Mouse (Mus musculus) brain, embryonic 18.5 days (tissue): ENCODE data around the gene Mrpl53.

Experiments
- DNase-seq: peaks from one replicate; pipeline ENCODE4 v3.0.0-alpha.2; 2012; ENCODE audit warnings: low read depth, low spot score

Gene Mrpl53

GRCm38 (mm10) chr6:83108762-83109668, at the start of gene Mrpl53:
Gene Mrpl53 (plus strand): TSS chr6:83109040.
- no peak for DNase-seq

GRCm38 (mm10) chr6:83065995-83066394, 42.8 kb upstream of the Mrpl53 start:
- no peak for DNase-seq

- no peak for DNase-seq
Measured at GRCm38 (mm10) chr6:83066441-83066840, 42.4 kb upstream of the Mrpl53 start.

GRCm38 (mm10) chr6:83068221-83068620, 40.6 kb upstream of the Mrpl53 start:
- no peak for DNase-seq

DNA sequence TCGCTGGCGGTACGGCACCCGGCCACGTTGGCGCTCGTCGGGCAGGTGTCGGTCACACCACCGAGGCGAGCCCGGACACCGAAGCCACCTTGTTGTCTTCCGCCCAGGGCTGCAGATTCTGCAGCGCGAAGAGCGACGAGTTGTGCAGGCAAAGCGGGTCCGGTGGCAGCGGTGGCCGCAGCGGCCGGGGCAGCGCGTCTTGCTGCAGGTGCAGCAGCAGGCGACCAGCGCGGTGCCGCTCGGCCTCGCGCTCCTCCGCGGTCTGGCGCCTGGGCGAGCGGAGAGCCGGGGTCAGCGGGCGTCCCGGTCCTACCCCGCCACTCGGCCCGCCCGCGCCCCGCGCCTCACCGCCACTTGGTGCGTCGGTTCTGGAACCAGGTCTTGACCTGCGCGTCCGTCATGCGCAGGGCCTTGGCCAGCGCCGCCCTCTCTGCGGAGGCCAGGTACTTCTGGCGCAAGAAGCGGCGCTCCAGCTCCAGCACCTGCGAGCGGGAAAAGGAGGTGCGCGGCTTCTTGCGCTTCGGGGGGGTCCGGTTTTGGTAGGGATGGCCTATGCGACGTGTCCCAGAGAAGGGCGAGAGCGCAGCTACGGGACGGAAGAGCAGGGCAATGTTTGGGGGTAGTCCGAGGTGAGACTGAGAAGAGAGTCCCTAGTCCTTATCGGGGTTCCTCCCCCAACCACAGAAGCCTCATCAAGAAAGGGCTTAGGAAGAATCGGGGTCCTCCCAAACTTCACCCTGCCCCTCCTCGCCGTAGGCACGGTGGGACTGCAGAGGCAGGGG, 39.9 kb upstream of the Mrpl53 start:
- DNase-seq: no peak

DNA sequence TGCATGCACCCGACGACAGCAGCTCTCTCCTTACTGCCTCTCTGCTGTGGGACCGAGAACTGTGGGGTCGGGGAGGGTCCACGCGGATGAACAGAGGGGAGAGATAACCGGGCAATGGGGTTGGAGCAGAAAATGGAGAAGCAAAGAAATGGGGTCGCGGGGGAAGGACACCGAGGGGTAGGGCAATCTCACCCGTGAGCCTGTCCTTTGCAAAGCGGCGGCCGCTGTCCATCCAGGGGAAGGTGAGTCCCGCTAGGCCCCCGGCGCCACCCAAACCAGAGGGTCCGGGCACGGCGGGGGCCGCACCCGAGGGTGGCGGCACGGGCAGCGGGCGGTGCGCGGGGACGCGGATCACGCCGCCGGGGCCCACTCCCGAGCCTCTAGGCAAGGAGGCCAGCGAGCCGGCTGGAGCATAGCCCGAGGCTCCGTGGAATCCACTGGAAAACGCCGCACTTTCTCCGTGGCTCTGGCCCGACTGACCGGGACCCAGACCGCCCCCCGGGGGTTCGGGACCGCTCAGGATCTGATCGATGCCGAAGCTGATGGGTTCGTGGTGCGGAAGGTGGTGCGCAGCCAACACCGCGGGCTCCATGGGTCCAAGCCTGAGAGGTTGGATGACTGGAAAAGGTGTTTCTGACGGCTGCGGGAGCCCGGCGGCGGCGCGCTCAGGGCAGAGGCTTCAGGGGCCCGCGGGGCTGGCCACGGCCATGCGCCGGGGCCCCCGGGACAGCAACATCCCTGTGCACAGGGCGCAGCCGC, 39.2 kb upstream of the Mrpl53 start:
- no peak for DNase-seq

- no peak for DNase-seq
Measured at GRCm38 (mm10) chr6:83070247-83070310, 38.8 kb upstream of the Mrpl53 start, which contains the start of gene Tlx2. Gene Tlx2 (minus strand): TSS chr6:83070293.

DNA sequence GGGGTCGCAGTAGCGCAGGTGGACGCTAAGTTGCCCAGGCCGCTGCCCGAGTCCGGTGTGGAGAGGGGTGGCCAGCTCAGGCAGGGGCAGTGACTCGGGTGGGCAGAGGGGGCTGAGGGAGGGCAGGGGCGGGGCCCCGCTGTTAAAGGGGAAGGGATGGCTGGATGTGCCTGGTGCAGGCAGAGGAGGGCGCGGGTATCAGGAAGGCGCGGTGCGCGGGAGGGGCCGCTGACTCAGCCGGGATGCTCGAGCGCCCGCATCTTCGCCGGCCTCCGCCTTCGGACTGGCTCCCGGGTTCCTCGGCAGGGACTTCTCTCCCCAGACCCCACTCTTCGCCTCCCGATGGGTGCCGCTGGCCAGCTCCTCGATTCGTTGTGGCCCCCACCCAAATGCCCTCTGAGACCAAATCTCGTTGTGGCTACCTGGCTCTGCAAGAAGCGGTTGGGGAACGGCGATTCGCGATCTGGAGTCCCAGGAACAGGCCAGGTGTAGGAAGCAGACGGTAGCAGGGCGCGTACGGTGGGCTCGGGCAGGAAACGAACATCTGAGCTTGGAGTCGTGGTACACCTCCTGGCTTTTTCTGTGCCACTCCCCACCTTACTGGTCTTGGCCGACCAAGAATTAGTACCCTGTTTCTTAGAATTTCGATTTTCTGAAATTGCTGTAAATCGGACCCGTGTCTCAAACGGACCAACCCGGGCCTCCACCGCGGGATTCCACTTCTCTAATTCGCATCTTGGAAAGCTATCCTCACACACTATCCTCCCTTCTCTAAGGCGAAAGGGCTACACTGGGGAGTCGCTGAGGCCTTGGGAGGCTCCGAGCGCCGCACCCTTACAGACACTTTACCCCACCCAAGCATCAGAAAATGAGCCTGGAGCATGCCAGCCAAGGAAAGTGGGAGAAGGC, 38.3 kb upstream of the Mrpl53 start:
- no peak for DNase-seq

- DNase-seq: no peak
Measured at GRCm38 (mm10) chr6:83071220-83071619, 37.6 kb upstream of the Mrpl53 start.

DNA sequence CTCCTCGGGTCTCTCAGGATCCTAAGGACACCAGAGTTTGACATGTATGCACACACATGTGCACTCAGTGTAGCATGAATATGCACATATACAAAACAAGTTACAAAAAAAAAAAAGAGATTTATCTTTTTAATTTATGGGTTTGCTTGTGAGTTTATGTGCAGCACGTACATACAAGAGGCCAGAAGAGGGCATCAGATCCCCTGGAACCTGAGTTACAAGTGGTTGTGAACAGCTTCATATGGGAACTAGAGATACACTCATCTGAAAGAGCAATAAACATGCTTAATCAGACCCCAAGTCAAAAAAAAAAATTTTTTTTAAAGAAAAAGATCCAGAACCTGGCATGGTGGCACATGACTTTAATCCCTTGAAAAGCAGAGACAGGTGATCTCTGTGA, 33.9 kb upstream of the Mrpl53 start:
- DNase-seq: no peak

GRCm38 (mm10) chr6:83077630-83078323, 31.1 kb upstream of the Mrpl53 start, which contains the start of gene Pcgf1:
Gene Pcgf1 (plus strand): TSS chr6:83077869.
- no peak for DNase-seq

DNA sequence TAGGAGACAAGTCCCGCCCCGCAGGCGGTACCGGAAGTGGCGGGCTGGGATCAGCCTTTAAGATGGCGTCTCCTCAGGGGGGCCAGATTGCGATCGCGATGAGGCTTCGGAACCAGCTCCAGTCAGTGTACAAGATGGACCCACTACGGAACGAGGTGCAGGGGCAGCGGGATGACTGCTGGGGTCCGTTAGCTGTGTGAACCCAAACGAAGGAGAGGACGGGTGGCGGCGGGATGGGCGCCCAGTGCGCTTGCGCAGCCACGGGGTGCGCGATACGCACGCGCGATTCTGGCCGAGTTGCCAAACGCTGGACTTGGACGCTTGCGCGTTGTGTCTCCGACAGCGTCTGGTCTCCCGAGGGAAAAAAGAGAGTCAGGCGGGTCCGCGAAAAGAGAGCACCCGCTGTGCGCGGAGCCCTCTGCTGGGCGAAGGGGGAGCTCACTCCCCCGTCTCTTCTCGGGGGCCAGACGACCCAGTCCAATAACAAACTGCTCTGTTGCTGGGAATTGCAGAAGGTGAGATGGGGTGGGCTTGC, 30.4 kb upstream of the Mrpl53 start:
- peak; percentile 95 for DNase-seq

DNA sequence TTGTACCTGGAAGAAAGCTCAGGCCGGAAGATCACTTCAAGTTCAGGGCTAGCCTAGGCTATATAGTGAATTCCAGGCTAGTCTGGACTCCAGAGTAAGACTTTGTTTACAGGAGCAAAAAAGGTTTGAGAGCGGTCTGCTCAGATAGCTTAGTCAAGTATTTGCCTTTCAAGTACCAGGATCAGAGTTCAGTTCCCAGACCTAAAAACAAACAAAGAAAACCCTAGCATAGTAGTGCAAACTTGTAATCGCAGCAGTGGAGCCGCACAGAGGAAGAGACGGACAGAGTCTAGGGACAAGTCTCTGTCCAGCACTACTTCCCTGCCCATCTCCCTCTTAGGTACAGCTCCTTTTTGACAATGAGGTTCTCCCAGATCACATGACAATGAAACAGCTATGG, 28.6 kb upstream of the Mrpl53 start:
- DNase-seq: no peak

- DNase-seq: no peak
Measured at GRCm38 (mm10) chr6:83083497-83083896, 25.3 kb upstream of the Mrpl53 start.

GRCm38 (mm10) chr6:83084477-83084876, 24.4 kb upstream of the Mrpl53 start:
- no peak for DNase-seq

GRCm38 (mm10) chr6:83086121-83087035, 22.5 kb upstream of the Mrpl53 start, which contains the start of gene Lbx2:
Gene Lbx2 (plus strand): TSS chr6:83086367.
- DNase-seq: no peak

GRCm38 (mm10) chr6:83087205-83087925, 21.5 kb upstream of the Mrpl53 start:
- DNase-seq: no peak

DNA sequence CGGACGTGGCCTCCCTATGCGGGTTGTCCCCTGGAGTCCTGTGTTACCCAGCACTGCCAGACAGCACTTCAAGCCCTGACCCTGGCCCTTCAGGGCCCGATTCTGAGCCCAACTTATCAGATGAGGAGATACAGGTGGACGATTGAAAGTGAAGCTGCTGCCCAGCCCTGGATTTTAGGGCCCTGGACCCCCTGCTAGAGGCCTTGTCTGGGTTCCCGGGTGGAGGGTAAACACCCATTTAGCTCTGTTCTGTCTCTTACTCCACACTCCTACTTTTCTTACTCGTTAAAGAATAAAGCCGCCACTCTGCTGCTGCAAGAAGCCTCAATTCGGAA, 20.9 kb upstream of the Mrpl53 start:
- no peak for DNase-seq
